Mouse (Mus musculus): ENCODE measurements around the gene Ormdl2.
A peak's percentile ranks its signal among the peaks of the same experiment; 100 is the strongest.
"Not testable (repeated sequence)": the region's sequence is repeated elsewhere in the genome, so short reads cannot be mapped to it uniquely, and the experiment has no call there.

Ormdl2 gene

GRCm38 (mm10) chr10:128821358-128822056 lies at the start of gene Ormdl2:
Ormdl2 (minus strand) TSS chr10:128821645.
- peak; percentile 98 to 100 for DNase-seq

GRCm38 (mm10) chr10:128870341-128870740 lies 48.9 kb upstream of the Ormdl2 start:
- DNase-seq: no peak

- no peak for DNase-seq
Observed at GRCm38 (mm10) chr10:128866518-128866917, 45.1 kb upstream of the Ormdl2 start.

- peak in 1 of 2 experiments; percentile 17 for DNase-seq
Observed at GRCm38 (mm10) chr10:128866042-128866441, 44.6 kb upstream of the Ormdl2 start.

GRCm38 (mm10) chr10:128861176-128861575 lies 39.7 kb upstream of the Ormdl2 start:
- DNase-seq: no peak

GRCm38 (mm10) chr10:128850339-128850738 lies 28.9 kb upstream of the Ormdl2 start:
- DNase-seq: no peak

GRCm38 (mm10) chr10:128848426-128848825 lies 27.0 kb upstream of the Ormdl2 start:
- DNase-seq: peak; percentile 29 to 33

- DNase-seq: no peak
Observed at GRCm38 (mm10) chr10:128846664-128847063, 25.2 kb upstream of the Ormdl2 start.

- DNase-seq: peak; percentile 29 to 37
Observed at GRCm38 (mm10) chr10:128845516-128845915, 24.1 kb upstream of the Ormdl2 start.

GRCm38 (mm10) chr10:128843260-128843659 lies 21.8 kb upstream of the Ormdl2 start:
- no peak for DNase-seq

GRCm38 (mm10) chr10:128840612-128841011 lies 19.2 kb upstream of the Ormdl2 start:
- DNase-seq: no peak

GRCm38 (mm10) chr10:128839434-128839833 lies 18.0 kb upstream of the Ormdl2 start:
- DNase-seq: no peak

GRCm38 (mm10) chr10:128837400-128837799 lies 16.0 kb upstream of the Ormdl2 start:
- DNase-seq: no peak

GRCm38 (mm10) chr10:128823821-128824220 lies 2.4 kb upstream of the Ormdl2 start:
- DNase-seq: no peak

- not testable (repeated sequence) for DNase-seq
Observed at GRCm38 (mm10) chr10:128823087-128823486, 1.6 kb upstream of the Ormdl2 start.

- no peak for DNase-seq
Observed at GRCm38 (mm10) chr10:128822135-128822534, 690 bp upstream of the Ormdl2 start.

GRCm38 (mm10) chr10:128820217-128820616 lies 1.2 kb downstream of the Ormdl2 start:
- DNase-seq: no peak

GRCm38 (mm10) chr10:128817033-128817432 lies 4.4 kb downstream of the Ormdl2 start, which contains the start of gene Sarnp:
Sarnp (plus strand) TSS chr10:128817333.
- DNase-seq: no peak

- no peak for DNase-seq
Observed at GRCm38 (mm10) chr10:128807018-128807417, 14.4 kb downstream of the Ormdl2 start.

GRCm38 (mm10) chr10:128806086-128806485 lies 15.4 kb downstream of the Ormdl2 start:
- DNase-seq: no peak

- peak; percentile 97 to 99 for DNase-seq
Observed at GRCm38 (mm10) chr10:128805092-128806000, 16.1 kb downstream of the Ormdl2 start.

- DNase-seq: peak; percentile 58 to 74
Observed at GRCm38 (mm10) chr10:128804271-128805091, 17.0 kb downstream of the Ormdl2 start, which contains the start of gene Tmem198b. Tmem198b (minus strand) TSS chr10:128804370.
